Mouse (Mus musculus): ENCODE measurements around the gene Dlat. TPM values are rescaled to one million over a fixed set of nuclear protein-coding genes. Genes with fewer than 3 reads are reported as not detected.

The Dlat gene
- polyA plus RNA-seq (2014; fragmentation: Nextera tagmentation; extraction: Ambion mirVana), result 65.1 and 72.0 TPM in 2 replicates

DNA sequence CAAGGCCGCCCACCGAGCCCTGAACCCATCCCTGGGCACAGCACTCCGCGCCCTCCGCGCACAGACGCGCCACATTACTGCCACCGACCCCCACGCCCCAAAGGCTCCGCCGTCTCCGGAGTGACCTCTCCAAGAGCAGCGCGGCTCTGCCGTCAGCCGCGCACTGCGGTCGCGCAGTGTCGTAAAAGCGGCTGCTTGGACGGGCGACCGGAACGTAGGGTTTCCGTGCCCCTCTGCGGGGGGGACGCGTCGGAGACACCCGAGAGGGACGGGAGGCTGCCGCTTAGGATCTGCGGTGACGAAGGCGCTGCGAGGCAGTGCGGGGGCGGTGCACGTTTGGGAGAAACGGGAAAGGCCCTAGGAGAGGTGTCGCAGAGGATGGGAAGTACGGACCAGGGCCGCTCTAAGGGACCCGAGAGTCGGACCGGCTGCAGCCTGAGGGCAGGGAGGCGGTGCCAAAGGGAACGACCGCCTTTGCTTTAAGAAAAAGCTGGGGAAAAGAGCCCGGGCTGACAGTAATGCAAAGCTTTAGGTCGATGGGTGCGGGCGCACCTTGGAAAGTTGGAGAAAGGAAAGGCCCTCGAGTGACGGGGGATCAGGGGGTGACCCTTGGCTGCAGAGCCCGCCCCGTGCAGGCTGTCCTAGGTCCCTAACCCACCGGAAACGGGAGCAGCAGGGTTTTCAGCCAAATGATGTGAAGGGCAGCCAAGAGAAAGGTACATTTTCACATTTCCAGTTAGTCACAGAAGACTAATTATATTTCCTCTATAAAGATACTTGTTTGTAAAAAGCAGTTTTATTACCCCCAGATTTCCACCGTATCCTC is at the start of gene Dlat:
Gene Dlat (minus strand): TSS at position 389 of the 826 bp plus-strand sequence.
- peaks cover 23% of the 10 kb centered on the region for H3K4me1 ChIP-seq (replicated peaks; ENCODE audit: control insufficient read depth, insufficient read depth, low read length)
- peak within 1 kb of the TSS; percentile 88 for H3K27ac ChIP-seq
- H3K27me3 ChIP-seq (ENCODE audit: control insufficient read depth, insufficient read depth, low read length), result no peaks in the 10 kb centered on the region
- no peaks in the 10 kb centered on the region for H3K9me3 ChIP-seq (ENCODE audit: control insufficient read depth, low read length)
- H3K9ac ChIP-seq, result peak within 1 kb of the TSS; percentile 95
- DNase-seq (ENCODE audit: low spot score), result peak; percentile 84
- ATAC-seq (ENCODE audit: low FRiP score), result peak; percentile 96
- peaks cover 52% of the 10 kb centered on the region for H3K36me3 ChIP-seq (replicated peaks; ENCODE audit: control insufficient read depth, insufficient read depth)
- peak within 1 kb of the TSS; percentile 96 for H3K4me3 ChIP-seq (replicated peaks; ENCODE audit: low read length)
- H3K4me2 ChIP-seq (replicated peaks), result peak within 1 kb of the TSS; percentile 85
- WGBS, result under 1% methylated on average over 62 of the region's 63 CpGs

DNA sequence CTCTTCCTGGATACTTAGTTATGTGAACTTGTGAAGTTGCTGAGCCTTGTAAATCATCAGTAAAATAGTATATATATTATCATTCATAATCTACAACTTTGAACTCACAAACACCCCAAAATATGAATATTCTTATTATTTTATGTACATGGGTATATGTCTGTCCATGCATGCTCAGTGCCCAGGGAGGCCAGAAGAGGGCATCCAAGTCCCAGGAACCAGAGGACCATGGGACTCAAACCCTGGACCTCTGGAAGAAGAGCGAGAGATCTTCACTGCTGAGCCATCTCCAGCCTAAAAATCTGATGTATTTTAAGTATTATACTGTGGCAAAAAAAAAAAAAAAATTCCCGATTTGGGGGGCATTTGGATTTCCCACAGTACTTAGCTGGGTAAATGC is 49.5 kb upstream of the Dlat start:
- no peak for DNase-seq (ENCODE audit: low spot score)
- ATAC-seq (ENCODE audit: low FRiP score), result no peak
- no peaks in the 10 kb centered on the region for H3K4me1 ChIP-seq (replicated peaks; ENCODE audit: control insufficient read depth, insufficient read depth, low read length)
- H3K36me3 ChIP-seq (replicated peaks; ENCODE audit: control insufficient read depth, insufficient read depth), result peaks cover 41% of the 10 kb centered on the region
- 39% methylated on average over 2 of the region's 2 CpGs for WGBS
- no peak overlapping the region for H3K4me2 ChIP-seq (replicated peaks)
- H3K27ac ChIP-seq, result no peak overlapping the region
- no peaks in the 10 kb centered on the region for H3K27me3 ChIP-seq (ENCODE audit: control insufficient read depth, insufficient read depth, low read length)
- no peak overlapping the region for H3K9ac ChIP-seq
- no peaks in the 10 kb centered on the region for H3K9me3 ChIP-seq (ENCODE audit: control insufficient read depth, low read length)
- H3K4me3 ChIP-seq (replicated peaks; ENCODE audit: low read length), result no peak overlapping the region

GRCm38 (mm10) chr9:50704907-50705306 is 45.3 kb upstream of the Dlat start:
- 36% methylated on average over 6 of the region's 6 CpGs for WGBS
- ATAC-seq (ENCODE audit: low FRiP score) (no peak), DNase-seq (ENCODE audit: low spot score) (no peak)
- no peaks in the 10 kb centered on the region for H3K27me3 ChIP-seq (ENCODE audit: control insufficient read depth, insufficient read depth, low read length)
- H3K9ac ChIP-seq, result no peak overlapping the region
- no peaks in the 10 kb centered on the region for H3K4me1 ChIP-seq (replicated peaks; ENCODE audit: control insufficient read depth, insufficient read depth, low read length)
- H3K36me3 ChIP-seq (replicated peaks; ENCODE audit: control insufficient read depth, insufficient read depth), result peaks cover 65% of the 10 kb centered on the region
- H3K4me3 ChIP-seq (replicated peaks; ENCODE audit: low read length), result no peak overlapping the region
- no peak overlapping the region for H3K4me2 ChIP-seq (replicated peaks)
- H3K27ac ChIP-seq, result no peak overlapping the region
- no peaks in the 10 kb centered on the region for H3K9me3 ChIP-seq (ENCODE audit: control insufficient read depth, low read length)

DNA sequence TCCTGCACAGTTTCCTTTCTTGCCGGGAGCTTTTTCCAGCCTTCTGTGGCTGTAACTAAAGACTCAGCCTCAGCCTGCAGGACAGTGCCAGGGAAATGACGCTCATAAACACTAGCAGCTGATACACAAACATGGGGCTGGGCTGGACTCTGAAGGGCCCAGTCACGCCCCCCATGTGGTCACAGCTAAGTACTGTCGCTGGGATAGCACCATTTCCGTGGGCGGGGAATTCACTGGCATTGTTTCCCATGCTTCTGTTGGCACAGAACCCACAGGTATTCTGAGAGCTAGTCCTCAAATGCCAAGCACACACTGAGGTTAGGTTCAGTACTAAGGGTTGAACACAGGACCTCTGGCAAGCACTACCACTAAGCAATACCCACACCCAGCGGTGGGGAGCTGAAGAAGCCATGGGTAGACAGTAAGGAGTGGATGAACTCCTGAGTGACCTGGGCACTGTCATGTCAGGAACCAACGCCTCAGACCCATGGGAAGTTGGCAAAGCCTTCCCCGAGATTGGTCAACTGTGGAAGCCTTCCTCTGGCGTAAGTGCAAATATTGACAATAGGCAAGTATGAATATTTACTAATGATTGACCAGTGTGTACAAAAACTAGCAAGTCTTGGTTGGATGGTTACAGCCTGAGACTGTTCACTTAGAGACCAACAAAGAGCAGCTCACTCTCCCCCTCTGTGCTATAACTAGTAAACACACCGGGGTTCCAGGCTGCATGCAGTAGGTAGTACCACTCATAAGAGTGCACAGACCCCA is 41.5 kb upstream of the Dlat start:
- Histone ChIP-seq H3K9me3 (ENCODE audit: control insufficient read depth, low read length) (no peaks in the 10 kb centered on the region), H3K27me3 (ENCODE audit: control insufficient read depth, insufficient read depth, low read length) (no peaks in the 10 kb centered on the region), H3K4me2 (replicated peaks) (no peak overlapping the region), H3K9ac (no peak overlapping the region), H3K36me3 (replicated peaks; ENCODE audit: control insufficient read depth, insufficient read depth) (peaks cover 47% of the 10 kb centered on the region), H3K4me3 (replicated peaks; ENCODE audit: low read length) (no peak overlapping the region), H3K27ac (no peak overlapping the region), H3K4me1 (replicated peaks; ENCODE audit: control insufficient read depth, insufficient read depth, low read length) (peaks cover 18% of the 10 kb centered on the region)
- WGBS, result 65% methylated on average over 11 of the region's 11 CpGs
- no peak for DNase-seq (ENCODE audit: low spot score)
- no peak for ATAC-seq (ENCODE audit: low FRiP score)

GRCm38 (mm10) chr9:50698418-50699409 is 39.1 kb upstream of the Dlat start:
- peak; percentile 61 for ATAC-seq (ENCODE audit: low FRiP score)
- Histone ChIP-seq H3K27ac (peak overlapping the region; percentile 21), H3K36me3 (replicated peaks; ENCODE audit: control insufficient read depth, insufficient read depth) (peaks cover 43% of the 10 kb centered on the region), H3K4me2 (replicated peaks) (peak overlapping the region; percentile 97), H3K9me3 (ENCODE audit: control insufficient read depth, low read length) (no peaks in the 10 kb centered on the region), H3K4me1 (replicated peaks; ENCODE audit: control insufficient read depth, insufficient read depth, low read length) (peaks cover 18% of the 10 kb centered on the region), H3K27me3 (ENCODE audit: control insufficient read depth, insufficient read depth, low read length) (no peaks in the 10 kb centered on the region), H3K4me3 (replicated peaks; ENCODE audit: low read length) (peak overlapping the region; percentile 70), H3K9ac (peak overlapping the region; percentile 82)
- peak; percentile 48 for DNase-seq (ENCODE audit: low spot score)
- WGBS, result under 1% methylated on average over 68 of the region's 70 CpGs

DNA sequence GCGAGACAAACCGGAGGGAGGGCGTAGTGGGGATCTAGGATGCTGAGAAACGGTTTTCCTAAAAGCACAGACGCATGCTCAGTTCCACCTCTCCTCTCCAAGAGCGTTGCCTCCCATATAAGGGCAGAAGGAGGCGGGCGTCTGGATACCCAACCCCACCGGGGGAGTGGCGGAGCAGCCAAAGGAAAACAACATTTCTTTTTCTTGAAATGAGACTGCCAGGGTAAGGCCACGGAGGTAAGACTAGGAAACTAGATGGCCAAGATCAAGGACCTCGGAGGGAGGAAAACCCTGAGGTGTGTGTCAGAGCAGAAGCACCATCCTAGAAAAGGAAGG is 38.1 kb upstream of the Dlat start:
- Histone ChIP-seq H3K27me3 (ENCODE audit: control insufficient read depth, insufficient read depth, low read length) (no peaks in the 10 kb centered on the region), H3K4me1 (replicated peaks; ENCODE audit: control insufficient read depth, insufficient read depth, low read length) (peaks cover 18% of the 10 kb centered on the region), H3K36me3 (replicated peaks; ENCODE audit: control insufficient read depth, insufficient read depth) (peaks cover 45% of the 10 kb centered on the region), H3K9ac (peak overlapping the region; percentile 82), H3K27ac (peak overlapping the region; percentile 75), H3K4me2 (replicated peaks) (peak overlapping the region; percentile 97), H3K9me3 (ENCODE audit: control insufficient read depth, low read length) (no peaks in the 10 kb centered on the region), H3K4me3 (replicated peaks; ENCODE audit: low read length) (peak overlapping the region; percentile 70)
- WGBS, result under 1% methylated on average over 12 of the region's 12 CpGs
- DNase-seq (ENCODE audit: low spot score) (peak; percentile 78), ATAC-seq (ENCODE audit: low FRiP score) (peak; percentile 82)

- no peak for DNase-seq (ENCODE audit: low spot score)
Observed at GRCm38 (mm10) chr9:50696851-50697705, 37.5 kb upstream of the Dlat start.

GRCm38 (mm10) chr9:50695153-50695552 is 35.6 kb upstream of the Dlat start:
- ATAC-seq (ENCODE audit: low FRiP score) (no peak), DNase-seq (ENCODE audit: low spot score) (no peak)
- H3K27ac ChIP-seq, result no peak overlapping the region
- no peaks in the 10 kb centered on the region for H3K27me3 ChIP-seq (ENCODE audit: control insufficient read depth, insufficient read depth, low read length)
- H3K36me3 ChIP-seq (replicated peaks; ENCODE audit: control insufficient read depth, insufficient read depth), result peaks cover 49% of the 10 kb centered on the region
- H3K4me1 ChIP-seq (replicated peaks; ENCODE audit: control insufficient read depth, insufficient read depth, low read length), result peaks cover 18% of the 10 kb centered on the region
- H3K4me3 ChIP-seq (replicated peaks; ENCODE audit: low read length), result no peak overlapping the region
- WGBS, result 84% methylated on average over 6 of the region's 6 CpGs
- no peak overlapping the region for H3K4me2 ChIP-seq (replicated peaks)
- no peaks in the 10 kb centered on the region for H3K9me3 ChIP-seq (ENCODE audit: control insufficient read depth, low read length)
- no peak overlapping the region for H3K9ac ChIP-seq

More at GRCm38 (mm10) chr9:50696851-50697705, 37.5 kb upstream of the Dlat start:
- H3K4me3 ChIP-seq (replicated peaks; ENCODE audit: low read length), result peak overlapping the region; percentile 70
- no peak for ATAC-seq (ENCODE audit: low FRiP score)
- H3K9ac ChIP-seq, result peak overlapping the region; percentile 82
- H3K36me3 ChIP-seq (replicated peaks; ENCODE audit: control insufficient read depth, insufficient read depth), result peaks cover 47% of the 10 kb centered on the region
- H3K4me1 ChIP-seq (replicated peaks; ENCODE audit: control insufficient read depth, insufficient read depth, low read length), result peaks cover 18% of the 10 kb centered on the region
- peak overlapping the region; percentile 75 for H3K27ac ChIP-seq
- H3K27me3 ChIP-seq (ENCODE audit: control insufficient read depth, insufficient read depth, low read length), result no peaks in the 10 kb centered on the region
- 27% methylated on average over 12 of the region's 12 CpGs for whole genome bisulfite sequencing
- peak overlapping the region; percentile 97 for H3K4me2 ChIP-seq (replicated peaks)
- no peaks in the 10 kb centered on the region for H3K9me3 ChIP-seq (ENCODE audit: control insufficient read depth, low read length)
